Mouse (Mus musculus) inflammation-experienced regulatory T-cells, adult 6 months (primary cell): ENCODE data around the gene Epas1. TPM values are rescaled to one million over a fixed set of nuclear protein-coding genes. Genes with fewer than 3 reads are reported as not detected.

Experiments used
- ATAC-seq: one replicate; pipeline ENCODE4 v1.8.0; 2017
- polyA plus RNA-seq, 3 experiments: library from polyadenylated mRNA; unstranded; fragments of 100-300 nt; shearing (Covaris generic); gene quantifications; one replicate each; pipeline ENCODE4 v1.2.1; 2017

Epas1 gene
- polyA plus RNA-seq, 3 experiments from 2014 or later, result 2.8 to 5.3 (median 3.6) TPM

DNA sequence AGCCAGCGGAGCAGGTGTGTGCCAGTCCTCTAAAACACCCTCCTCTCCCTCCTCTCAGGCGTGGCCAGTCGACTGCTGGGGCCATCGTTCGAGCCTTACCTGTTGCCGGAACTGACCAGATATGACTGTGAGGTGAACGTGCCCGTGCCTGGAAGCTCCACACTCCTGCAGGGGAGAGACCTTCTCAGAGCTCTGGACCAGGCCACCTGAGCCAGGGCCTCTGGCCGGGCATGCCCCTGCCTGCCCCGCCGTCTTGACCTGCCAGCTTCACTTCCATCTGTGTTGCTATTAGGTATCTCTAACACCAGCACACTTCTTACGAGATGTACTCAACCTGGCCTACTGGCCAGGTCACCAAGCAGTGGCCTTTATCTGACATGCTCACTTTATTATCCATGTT, 77.4 kb downstream of the Epas1 start:
- ATAC-seq, result no peak

DNA sequence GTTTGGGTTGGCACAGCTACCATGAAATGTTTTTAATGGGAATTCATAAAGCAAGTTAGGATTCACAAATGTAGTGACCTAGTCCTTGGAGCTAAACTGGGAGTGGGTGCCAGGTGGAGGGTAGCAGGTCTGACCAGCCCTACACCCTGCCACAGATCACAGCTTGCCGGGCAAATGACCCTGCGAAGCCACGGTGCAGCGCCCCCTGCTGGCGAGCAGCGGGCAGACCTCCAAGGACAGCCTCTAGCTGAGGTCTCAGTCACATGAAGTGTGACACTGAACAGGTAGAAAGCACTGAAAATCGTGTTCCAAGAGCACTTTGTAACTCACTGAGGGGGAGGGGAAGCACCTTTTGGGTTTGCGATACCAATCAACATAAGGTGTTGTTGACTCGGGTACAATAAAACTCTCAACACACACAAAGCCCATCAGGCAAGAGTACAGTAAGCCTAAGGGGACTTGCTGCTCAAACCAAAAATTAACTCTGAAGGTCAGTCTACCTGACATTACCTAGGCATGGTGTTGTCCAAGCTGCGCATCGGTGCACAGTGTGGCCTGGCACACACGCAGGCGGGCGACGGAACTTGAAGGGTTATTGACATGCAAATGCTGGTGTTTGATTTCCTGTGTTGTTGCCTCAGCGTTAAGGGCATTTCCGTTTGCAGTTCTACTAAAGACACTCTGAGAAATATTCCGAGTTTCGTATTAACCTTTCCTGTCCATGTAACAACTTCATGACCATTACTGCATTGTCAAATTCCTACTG, 79.2 kb downstream of the Epas1 start:
- peak; percentile 35 for ATAC-seq

DNA sequence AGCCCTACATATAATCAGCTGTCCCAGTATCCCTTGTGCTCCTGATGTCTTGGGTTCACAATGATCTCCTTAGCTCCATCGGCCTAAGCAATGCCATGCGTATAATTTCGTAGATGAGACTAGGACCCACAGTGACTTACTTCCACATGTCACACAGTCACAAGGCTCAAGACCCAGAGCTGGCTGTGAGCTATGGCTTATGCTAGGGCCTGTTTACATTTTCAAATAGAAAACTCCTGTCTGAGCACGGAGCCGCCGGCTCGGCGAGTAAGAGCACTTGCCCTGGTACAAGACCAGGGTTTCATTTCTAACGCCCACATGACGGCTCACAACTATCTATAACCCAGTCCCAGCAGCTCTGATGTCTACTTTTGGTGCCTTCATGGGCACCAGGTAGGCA, 80.4 kb downstream of the Epas1 start:
- ATAC-seq, result no peak

DNA sequence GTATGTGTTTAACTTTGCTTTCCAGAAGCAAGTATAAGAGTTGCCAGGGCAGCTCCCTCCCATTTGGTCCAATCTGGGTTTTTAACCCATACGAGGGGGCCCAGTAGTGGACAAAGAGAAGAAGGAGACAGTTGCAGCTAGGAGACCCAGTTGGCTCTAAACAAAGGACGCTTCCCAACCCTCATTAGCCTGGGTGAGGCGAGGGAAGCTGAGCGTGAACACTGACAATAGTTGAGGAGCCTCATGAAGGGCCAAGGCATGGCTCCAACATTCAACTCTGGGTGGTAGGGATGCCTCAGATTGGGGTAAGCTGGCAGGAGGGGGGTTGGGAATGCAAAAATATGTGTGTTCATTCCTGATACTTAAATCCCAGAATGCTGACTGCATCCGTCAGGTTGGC, 85.8 kb downstream of the Epas1 start:
- ATAC-seq, result no peak

DNA sequence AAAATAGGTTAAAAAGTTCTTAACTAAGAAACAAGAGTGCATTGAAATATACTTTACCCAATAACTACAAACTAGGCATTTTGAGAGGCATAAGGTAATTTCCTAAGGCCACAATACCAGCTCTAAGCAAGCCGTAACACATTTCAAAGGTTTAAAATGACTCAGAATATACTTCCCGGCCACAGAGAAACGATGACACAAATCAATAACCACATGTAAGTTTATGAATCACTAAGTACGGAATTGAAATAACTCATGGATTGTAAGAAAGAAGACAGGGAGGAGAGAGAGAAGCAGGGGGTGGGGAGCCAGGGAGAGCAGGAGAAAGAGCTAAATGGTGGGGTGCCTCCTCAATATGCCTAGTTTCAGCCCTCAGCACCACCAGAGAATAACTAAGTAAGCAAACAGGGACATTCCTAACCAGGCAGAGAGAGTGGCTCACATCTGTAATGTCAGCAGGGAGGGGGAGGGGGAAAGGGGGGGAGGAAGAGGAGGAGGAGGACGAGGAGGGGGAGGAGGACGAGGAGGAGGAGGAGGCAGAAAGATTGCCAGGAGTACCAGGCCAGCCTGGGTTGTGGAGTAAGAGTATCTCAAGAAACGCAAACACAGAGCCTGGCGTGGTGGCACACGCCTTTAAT, 97.3 kb downstream of the Epas1 start:
- peak; percentile 46 for ATAC-seq

DNA sequence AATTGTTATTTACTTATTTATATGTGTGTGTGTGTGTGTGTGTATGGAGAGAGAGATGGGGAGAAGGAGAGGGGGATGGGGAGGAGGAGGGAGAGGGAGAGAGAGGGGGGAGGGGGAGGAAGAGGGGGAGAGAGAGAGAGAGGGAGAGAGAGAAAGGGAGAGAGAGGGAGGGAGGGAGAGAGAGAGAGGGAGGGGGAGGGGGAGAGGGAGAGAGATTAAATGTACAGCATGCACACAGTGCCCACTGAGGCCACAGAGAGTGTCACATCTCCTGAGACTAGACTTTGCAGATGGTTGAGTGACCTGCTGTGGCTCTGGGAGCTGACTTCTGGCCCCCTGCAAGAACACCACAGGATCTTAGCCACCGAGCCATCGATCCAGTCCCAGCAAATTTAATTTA, 98.3 kb downstream of the Epas1 start:
- ATAC-seq, result no peak

DNA sequence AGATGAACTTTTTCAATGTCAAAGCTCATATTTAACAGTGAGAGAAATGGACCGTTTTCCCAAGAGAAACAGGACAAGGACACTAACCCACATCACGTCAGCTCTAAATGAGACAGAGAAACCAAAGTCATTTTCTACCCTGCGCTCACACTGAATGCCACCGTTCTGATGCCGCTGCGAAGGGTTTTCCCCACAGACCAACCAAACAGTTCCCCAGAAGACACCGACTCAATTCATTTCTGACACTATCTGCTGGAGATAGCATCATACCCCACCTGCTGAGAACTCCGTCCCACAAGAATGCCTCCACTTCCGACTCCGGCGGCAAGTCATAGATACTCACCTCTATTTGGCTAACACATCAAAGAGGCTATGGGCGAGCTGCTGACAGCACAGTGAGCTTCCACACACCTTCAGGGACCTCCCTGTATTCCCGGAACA, 99.1 kb downstream of the Epas1 start:
- ATAC-seq, result peak; percentile 87

DNA sequence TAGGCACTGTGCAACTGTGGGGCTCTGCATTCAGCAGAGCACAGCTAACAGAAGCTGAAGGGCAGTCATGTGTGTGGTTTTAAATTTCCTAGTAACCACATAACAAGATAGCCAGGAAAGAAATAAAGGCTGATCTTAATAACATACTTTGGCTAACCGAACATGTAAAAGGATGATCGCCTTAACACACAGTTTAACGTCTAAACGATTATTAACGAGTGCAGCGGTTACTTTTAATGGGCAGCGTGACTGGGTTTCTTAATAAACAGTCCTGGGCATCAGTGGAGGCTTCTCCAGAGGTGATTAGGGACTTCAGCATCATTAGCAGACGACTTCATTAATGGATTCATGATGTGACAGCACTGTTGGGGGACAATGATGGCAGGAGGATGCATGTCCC, 117.1 kb downstream of the Epas1 start:
- ATAC-seq, result no peak

DNA sequence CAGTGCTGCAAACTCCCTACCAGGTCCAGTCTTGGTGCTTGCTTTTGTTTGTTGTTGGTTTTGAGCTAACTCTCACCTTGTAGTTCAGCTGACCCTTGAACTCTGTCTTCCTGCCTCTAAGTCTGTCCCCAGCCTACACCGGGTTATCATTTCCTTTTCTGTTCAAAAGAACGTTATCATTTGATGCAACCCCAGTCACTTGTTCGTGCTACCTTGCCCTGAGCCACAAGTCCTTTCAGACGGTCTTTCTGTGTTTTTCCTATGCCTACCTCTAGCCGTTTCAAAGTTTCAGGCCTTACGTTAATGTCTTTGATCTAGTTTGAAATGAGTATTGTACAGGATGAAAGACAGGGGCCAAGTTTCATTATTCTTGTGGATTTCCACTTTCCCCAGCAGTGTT, 119.1 kb downstream of the Epas1 start:
- peak; percentile 83 for ATAC-seq

DNA sequence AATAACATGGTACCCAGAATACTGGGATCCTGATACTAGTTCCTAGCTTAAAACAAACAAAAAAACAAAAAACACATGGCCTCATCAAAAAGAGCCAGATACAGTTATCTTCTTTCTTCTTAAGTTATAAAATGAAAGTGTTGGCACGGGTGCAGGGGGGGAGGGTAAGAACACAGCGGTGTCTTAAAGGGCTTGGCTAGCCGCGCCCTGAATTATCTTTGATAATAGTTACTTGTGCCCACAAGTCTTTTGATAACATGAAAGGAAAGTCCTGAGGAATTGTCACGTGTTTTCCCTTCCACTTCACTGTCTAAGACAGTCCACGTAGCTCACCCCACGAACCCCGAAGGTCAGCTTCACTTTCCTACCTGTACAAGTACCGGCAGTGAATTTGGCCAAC, 123.4 kb downstream of the Epas1 start:
- ATAC-seq, result no peak

DNA sequence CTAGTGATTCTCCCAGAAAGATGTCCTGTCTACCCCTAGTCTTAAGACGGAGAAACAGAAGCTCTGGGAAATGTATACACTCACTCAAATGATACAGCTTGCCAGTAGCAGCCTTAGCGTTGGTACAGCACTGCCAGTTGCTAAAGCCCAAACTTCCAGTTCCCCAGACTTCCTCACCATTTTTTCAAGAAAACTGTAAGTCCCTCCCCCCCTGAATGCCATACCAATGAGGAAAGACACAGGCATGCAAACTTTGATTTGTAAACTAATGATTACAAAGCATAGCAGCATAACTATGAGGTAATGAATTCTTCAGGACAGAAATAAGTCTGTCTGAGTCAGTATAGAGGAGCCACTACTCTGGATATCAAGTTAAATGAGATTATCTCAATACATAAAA, 124.2 kb downstream of the Epas1 start:
- no peak for ATAC-seq

DNA sequence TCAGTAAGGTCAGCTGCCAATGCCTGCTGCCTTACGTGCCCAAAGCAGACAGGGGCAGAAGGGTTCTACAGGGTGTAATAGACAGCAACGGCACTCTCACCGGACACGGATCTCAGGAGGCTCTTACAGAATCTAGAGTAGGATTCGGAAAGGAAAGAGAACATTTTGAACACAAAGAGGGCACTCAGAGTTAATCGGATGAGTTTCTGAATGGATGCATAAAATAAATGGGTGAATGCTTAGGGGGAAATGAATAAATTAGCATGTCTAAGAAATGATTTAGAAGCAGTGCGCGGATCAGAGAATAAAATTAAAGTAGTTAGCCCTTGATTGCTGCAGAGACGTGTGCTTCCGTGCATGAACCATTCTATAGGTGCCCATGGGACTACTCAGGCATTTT, 126.6 kb downstream of the Epas1 start:
- no peak for ATAC-seq

DNA sequence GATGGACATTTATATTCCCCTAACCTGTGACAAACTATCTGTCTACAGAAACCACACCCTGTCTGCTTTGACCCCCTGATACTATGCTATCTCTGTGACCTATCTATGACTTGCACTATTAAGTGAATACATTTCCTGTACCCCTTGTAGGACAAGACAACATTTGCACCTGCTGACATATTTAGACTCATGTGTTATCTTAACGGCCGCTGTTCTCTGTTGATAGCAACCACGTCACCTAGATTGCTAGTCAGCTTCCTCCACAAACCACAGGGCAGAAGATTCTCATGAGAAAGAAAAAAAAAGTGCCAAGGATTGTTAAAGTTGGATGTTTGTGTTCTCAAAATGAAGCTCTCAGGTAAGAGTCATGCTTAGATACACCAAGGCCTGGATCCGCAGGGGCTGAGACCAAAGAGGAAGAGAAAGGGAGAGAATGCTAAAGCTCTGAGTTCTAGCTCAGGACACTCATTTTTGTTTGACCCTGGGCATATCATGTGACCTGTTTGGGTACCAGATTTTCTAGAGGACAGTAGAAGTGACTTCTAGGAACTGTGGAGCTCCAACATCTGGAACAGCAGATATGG, 127.1 kb downstream of the Epas1 start:
- ATAC-seq, result peak; percentile 93

Other genes with a start within 250 kb of the Epas1 start
- gene Gm10309, start 248.5 kb upstream of the Epas1 start, polyA plus RNA-seq, result 1 to 10 TPM in 2 of 3 experiments, under 1 TPM in 1; 0.35 to 1.3 (median 1.1) TPM
- not detected for gene Tmem247, start 163.6 kb downstream of the Epas1 start, polyA plus RNA-seq
- gene Atp6v1e2, start 194.2 kb downstream of the Epas1 start, polyA plus RNA-seq, result not detected
- 1 to 10 TPM; 3.0 to 4.8 (median 3.8) TPM for gene Rhoq, start 209.4 kb downstream of the Epas1 start, polyA plus RNA-seq